Mouse (Mus musculus) NIH3T3 (cell line): ENCODE results near the gene 1110051M20Rik.
A peak's percentile ranks its signal among the peaks of the same experiment; 100 is the strongest.

Experiments
- DNase-seq: peaks from one replicate; pipeline ENCODE4 v3.0.0-alpha.2; 2012; ENCODE audit warnings: low read depth

Gene 1110051M20Rik

GRCm38 (mm10) chr2:91457656-91458251, 13.2 kb upstream of the 1110051M20Rik start:
- peak; percentile 38 for DNase-seq

- DNase-seq = peak; percentile 41
These were observed 12.8 kb upstream of the 1110051M20Rik start, which contains the start of gene Lrp4 for GRCm38 (mm10) chr2:91457259-91457655. Gene Lrp4 (plus strand): TSS chr2:91457511.

- DNase-seq = no peak
These were observed 12.1 kb upstream of the 1110051M20Rik start for GRCm38 (mm10) chr2:91456491-91457100.

GRCm38 (mm10) chr2:91455826-91456225, 11.3 kb upstream of the 1110051M20Rik start:
- peak; percentile 78 for DNase-seq

- no peak for DNase-seq
These were observed 9.9 kb upstream of the 1110051M20Rik start for GRCm38 (mm10) chr2:91454434-91454833.

GRCm38 (mm10) chr2:91453231-91454075, 8.9 kb upstream of the 1110051M20Rik start:
- no peak for DNase-seq

GRCm38 (mm10) chr2:91452658-91453057, 8.2 kb upstream of the 1110051M20Rik start:
- peak; percentile 23 for DNase-seq

GRCm38 (mm10) chr2:91450316-91450715, 5.8 kb upstream of the 1110051M20Rik start:
- no peak for DNase-seq

GRCm38 (mm10) chr2:91449662-91450061, 5.2 kb upstream of the 1110051M20Rik start:
- DNase-seq = no peak

- DNase-seq = no peak
These were observed 2.3 kb downstream of the 1110051M20Rik start for GRCm38 (mm10) chr2:91442241-91442640.

GRCm38 (mm10) chr2:91441715-91442114, 2.8 kb downstream of the 1110051M20Rik start:
- DNase-seq = no peak

GRCm38 (mm10) chr2:91440686-91441085, 3.8 kb downstream of the 1110051M20Rik start:
- no peak for DNase-seq

GRCm38 (mm10) chr2:91439876-91440275, 4.6 kb downstream of the 1110051M20Rik start:
- no peak for DNase-seq

- DNase-seq = no peak
These were observed 5.2 kb downstream of the 1110051M20Rik start for GRCm38 (mm10) chr2:91439271-91439670.

- no peak for DNase-seq
These were observed 7.2 kb downstream of the 1110051M20Rik start for GRCm38 (mm10) chr2:91437116-91437815.

- DNase-seq = no peak
These were observed 7.8 kb downstream of the 1110051M20Rik start for GRCm38 (mm10) chr2:91436713-91437112.

- DNase-seq = no peak
These were observed 13.9 kb downstream of the 1110051M20Rik start for GRCm38 (mm10) chr2:91430600-91430919.

- DNase-seq = no peak
These were observed 14.4 kb downstream of the 1110051M20Rik start for GRCm38 (mm10) chr2:91429915-91430599.

- no peak for DNase-seq
These were observed 15.4 kb downstream of the 1110051M20Rik start for GRCm38 (mm10) chr2:91429146-91429545.

GRCm38 (mm10) chr2:91426321-91426720, 18.2 kb downstream of the 1110051M20Rik start:
- no peak for DNase-seq

GRCm38 (mm10) chr2:91424061-91424720, 20.3 kb downstream of the 1110051M20Rik start:
- no peak for DNase-seq
